Mouse (Mus musculus) lung, adult 2 months (tissue): ENCODE results near the gene Hmgn5. TPM values are rescaled to one million over a fixed set of nuclear protein-coding genes. Genes with fewer than 3 reads are reported as not detected.

ENCODE experiments used
- DNase-seq: peaks from one replicate; pipeline ENCODE4 v3.0.0; 2022
- H3K4me1 ChIP-seq: fragments of 200-500 bp; 2 replicates; pipeline ENCODE4 v1.6.1; 2011; ENCODE audit warnings: low read length; ENCODE audit not compliant: control insufficient read depth, insufficient read depth
- H3K4me3 ChIP-seq: fragments of 200-500 bp; replicated peaks from 2 replicates; pipeline ENCODE3; 2011; ENCODE audit warnings: low read depth, mild to moderate bottlenecking, control low read depth, low read length; ENCODE audit errors: extremely low read depth
- CTCF ChIP-seq: fragments of 200-500 bp; IDR thresholded peaks from 2 replicates; pipeline ENCODE4 v1.5.1; 2011; ENCODE audit warnings: mild to moderate bottlenecking, low read length, control low read depth; ENCODE audit not compliant: insufficient read depth
- POLR2A ChIP-seq: fragments of 200-500 bp; IDR thresholded peaks from 2 replicates; pipeline ENCODE4 v1.6.1; 2011; ENCODE audit warnings: low read depth, mild to moderate bottlenecking, control low read depth, low read length, borderline replicate concordance; ENCODE audit errors: extremely low read depth
- WGBS: fragments of 180-500 bp; shearing (Covaris S2); methylation state at CpG from one replicate; pipeline ENCODE4 v1.1.7; 2018; 5-methylcytosine and 5-hydroxymethylcytosine counted together
- polyA plus RNA-seq: library from polyadenylated mRNA; depleted of rRNA; stranded (reverse); fragments of >200 nt; gene quantifications from 2 replicates; pipeline ENCODE4 v1.2.3, GENCODE M21; 2012; rRNA removed

The Hmgn5 gene
- 0.36 and 0.69 TPM in 2 replicates for polyA plus RNA-seq

- DNase-seq: peak; percentile 87
- 30% methylated on average over 25 of the region's 25 CpGs for WGBS
- TF ChIP-seq CTCF (no peak), POLR2A (peak; percentile 72; the same call in 1 of the 2 replicates)
These were observed at the start of gene Hmgn5 for GRCm38 (mm10) chrX:109013283-109013682. Gene Hmgn5 (minus strand): TSS chrX:109013404.

GRCm38 (mm10) chrX:109047773-109048172, 34.6 kb upstream of the Hmgn5 start:
- H3K4me3 ChIP-seq: no peak overlapping the region
- 42% methylated on average over 1 of the region's 1 CpGs for WGBS
- no peak for DNase-seq
- TF ChIP-seq CTCF (no peak), POLR2A (no peak)
- H3K4me1 ChIP-seq: no peaks in the 10 kb centered on the region

More at GRCm38 (mm10) chrX:109013283-109013682, at the start of gene Hmgn5:
- no peaks in the 10 kb centered on the region for H3K4me1 ChIP-seq
- peak within 1 kb of the TSS; percentile 58 for H3K4me3 ChIP-seq

DNA sequence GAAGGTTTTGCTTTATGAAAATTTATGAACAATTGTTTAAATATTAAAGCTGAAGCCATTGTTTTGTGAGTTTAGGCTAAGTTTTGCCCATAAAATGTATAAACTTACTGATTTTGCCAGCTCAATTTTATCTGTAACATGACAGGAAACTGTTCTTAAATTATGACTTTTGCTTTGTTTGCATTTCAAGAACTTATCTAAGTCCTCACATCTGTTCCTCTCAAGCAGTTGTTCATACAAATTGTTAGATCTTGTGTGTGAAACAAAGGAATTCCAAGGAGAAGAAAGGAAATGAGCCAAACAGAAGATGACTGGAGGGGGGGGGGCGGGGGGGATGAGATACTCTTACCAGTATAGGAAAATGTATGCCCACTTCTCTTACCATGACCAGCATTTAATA, 13.0 kb upstream of the Hmgn5 start:
- no peaks in the 10 kb centered on the region for H3K4me1 ChIP-seq
- TF ChIP-seq CTCF: no peak
- no peak for TF ChIP-seq POLR2A
- H3K4me3 ChIP-seq: no peak overlapping the region
- DNase-seq: no peak
- 39% methylated on average over 1 of the region's 1 CpGs for WGBS

GRCm38 (mm10) chrX:109020858-109021257, 7.7 kb upstream of the Hmgn5 start:
- no peak for DNase-seq
- no peak for TF ChIP-seq CTCF
- no peak for TF ChIP-seq POLR2A
- no peaks in the 10 kb centered on the region for H3K4me1 ChIP-seq
- H3K4me3 ChIP-seq: no peak overlapping the region
- WGBS: 51% methylated on average over 2 of the region's 2 CpGs

DNA sequence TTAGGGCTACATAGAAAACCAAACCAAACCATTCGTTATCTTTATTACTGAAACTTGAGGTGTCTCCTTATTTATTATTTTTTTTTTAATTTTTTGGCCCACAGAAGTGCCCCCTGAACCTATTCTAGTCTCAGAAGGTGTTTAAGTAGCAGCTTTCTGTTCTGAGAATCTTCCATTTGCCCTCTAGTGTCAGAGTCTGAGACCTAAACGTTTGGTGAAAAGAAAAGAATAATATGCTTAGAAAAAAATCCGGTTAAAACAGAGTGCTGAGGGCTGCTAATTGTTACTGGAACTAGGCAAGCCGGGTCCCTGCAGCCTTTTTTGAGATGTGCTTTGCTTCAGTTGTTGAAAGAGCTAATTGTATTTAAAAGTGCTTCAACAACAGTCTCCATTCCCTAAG, 962 bp upstream of the Hmgn5 start:
- no peak overlapping the region for H3K4me3 ChIP-seq
- no peak for TF ChIP-seq CTCF
- no peak for TF ChIP-seq POLR2A
- 29% methylated on average over 4 of the region's 4 CpGs for WGBS
- no peak for DNase-seq
- H3K4me1 ChIP-seq: no peaks in the 10 kb centered on the region

DNA sequence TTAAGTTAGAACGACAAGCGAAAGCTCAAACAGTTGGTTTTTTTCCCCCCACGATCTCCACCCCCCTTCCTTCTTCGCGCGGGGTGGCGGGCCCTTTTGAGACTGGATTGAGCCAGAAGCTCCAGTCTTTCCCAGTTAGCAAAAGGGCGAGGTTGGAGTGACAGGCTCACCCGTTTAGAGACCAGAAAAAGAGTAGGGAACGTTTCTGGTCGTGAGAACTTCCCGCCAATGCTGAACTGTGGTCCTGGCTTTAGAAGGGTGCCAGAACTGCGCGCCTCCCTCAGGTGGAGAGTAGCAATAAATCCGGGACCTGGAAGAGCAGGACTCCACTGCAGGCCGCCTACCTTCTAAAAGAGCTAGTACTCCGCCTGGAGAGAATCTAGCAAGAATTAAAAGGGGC, 482 bp upstream of the Hmgn5 start:
- Histone ChIP-seq H3K4me3 (peak overlapping the region; percentile 58), H3K4me1 (no peaks in the 10 kb centered on the region)
- no peak for DNase-seq
- WGBS: 25% methylated on average over 17 of the region's 17 CpGs
- no peak for TF ChIP-seq POLR2A

GRCm38 (mm10) chrX:109012371-109013031, 703 bp downstream of the Hmgn5 start:
- DNase-seq: peak; percentile 43
- peak overlapping the region; percentile 58 for H3K4me3 ChIP-seq
- WGBS: 32% methylated on average over 23 of the region's 23 CpGs
- TF ChIP-seq CTCF: 0 out of 2 replicates have a peak, but pooled peaks have one; percentile 13
- TF ChIP-seq POLR2A: no peak
- no peaks in the 10 kb centered on the region for H3K4me1 ChIP-seq

- WGBS: 41% methylated on average over 13 of the region's 13 CpGs
- DNase-seq: peak; percentile 17
- no peak for TF ChIP-seq CTCF
- TF ChIP-seq POLR2A: no peak
- Histone ChIP-seq H3K4me3 (peak overlapping the region; percentile 58), H3K4me1 (no peaks in the 10 kb centered on the region)
These were observed 1.5 kb downstream of the Hmgn5 start for GRCm38 (mm10) chrX:109011611-109012185.

DNA sequence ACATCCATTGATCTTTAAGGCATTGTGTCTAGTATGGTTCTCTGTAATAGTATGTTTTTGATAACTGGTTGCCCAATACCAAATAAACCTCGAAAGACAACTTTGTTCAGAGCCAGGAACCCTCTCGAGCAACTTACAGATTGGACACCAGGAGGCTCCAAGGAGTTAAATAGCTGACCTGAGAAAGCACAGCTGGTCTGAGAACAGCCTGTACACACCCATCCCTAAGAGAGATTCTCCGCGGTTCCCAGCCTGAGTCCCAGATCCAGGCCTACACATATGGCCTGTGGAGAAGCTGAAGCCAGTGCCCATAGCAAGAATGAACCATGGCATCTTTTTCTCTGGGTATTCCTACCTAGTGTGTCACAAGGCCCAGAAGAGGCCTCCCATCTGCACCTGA, 11.9 kb downstream of the Hmgn5 start:
- no peaks in the 10 kb centered on the region for H3K4me1 ChIP-seq
- TF ChIP-seq CTCF (no peak), POLR2A (no peak)
- 55% methylated on average over 4 of the region's 4 CpGs for WGBS
- DNase-seq: no peak
- no peak overlapping the region for H3K4me3 ChIP-seq

Other genes with a start within 250 kb of the Hmgn5 start
- gene Brwd3, start 179.0 kb downstream of the Hmgn5 start, polyA plus RNA-seq: 0.58 and 1.2 TPM in 2 replicates
- gene Sh3bgrl, start 82.0 kb upstream of the Hmgn5 start, polyA plus RNA-seq: 16.5 and 31.8 TPM in 2 replicates
- gene Gm6377, start 183.4 kb upstream of the Hmgn5 start, polyA plus RNA-seq: 0.03 and 0.15 TPM in 2 replicates